Mouse (Mus musculus) liver, adult 2 months (tissue): ENCODE measurements around the gene Cux2.

Source experiments
- CTCF ChIP-seq: fragments of 200-500 bp; IDR thresholded peaks from 2 replicates; pipeline ENCODE4 v1.5.1; 2011; ENCODE audit warnings: low read depth, low read length, control low read depth
- POLR2A ChIP-seq: fragments of 200-500 bp; IDR thresholded peaks from 2 replicates; pipeline ENCODE4 v1.6.1; 2011; ENCODE audit warnings: low read length, control low read depth; ENCODE audit not compliant: insufficient read depth; ENCODE audit errors: extremely low read depth

- TF ChIP-seq CTCF (no peak), POLR2A (no peak)
Observed at GRCm38 (mm10) chr5:122054130-122054843, 4.4 kb upstream of the Cux2 start.
